Mouse (Mus musculus): ENCODE results near the gene Nmnat1. TPM values are rescaled to one million over a fixed set of nuclear protein-coding genes. Genes with fewer than 3 reads are reported as not detected.

Gene Nmnat1
- total and polyA plus RNA-seq, 3 experiments: 8.6 to 11.4 (median 10.9) TPM

DNA sequence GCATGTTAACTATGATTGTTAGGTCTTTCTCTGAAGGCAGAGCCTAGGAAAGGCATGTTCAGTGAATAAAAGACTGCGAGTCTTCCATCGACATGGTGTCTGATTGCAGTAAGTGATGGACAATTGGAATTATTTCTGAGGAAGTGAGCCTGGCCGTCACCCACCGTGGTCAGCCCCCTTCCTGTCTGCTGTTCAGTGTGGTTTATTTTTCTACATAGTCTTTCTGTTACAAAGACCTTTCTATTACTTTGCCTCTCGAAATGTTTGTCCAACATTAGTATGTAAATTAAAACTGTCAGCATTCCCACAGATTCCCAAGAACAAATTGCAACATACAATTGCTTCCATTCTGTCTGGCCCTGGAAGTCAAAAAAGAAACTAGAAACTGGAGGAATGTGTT lies 14.8 kb upstream of the Nmnat1 start:
- dilution Hi-C loops (cut with MboI; ENCODE audit: extremely low pct_ligation_motif_present, extremely low pct_unique_long_range_greater_than_20kb, low sequenced_read_pairs): no loop called here
- Histone ChIP-seq H3K36me3 (replicated peaks in 1 of 2; ENCODE audit: control insufficient read depth in 1 of 2, insufficient read depth in 1 of 2, low read length in 1 of 2) (peaks cover 53 to 77% of the 10 kb centered on the region in 2 experiments), H3K9ac (ENCODE audit: insufficient read depth, low read depth) (no peak overlapping the region)

DNA sequence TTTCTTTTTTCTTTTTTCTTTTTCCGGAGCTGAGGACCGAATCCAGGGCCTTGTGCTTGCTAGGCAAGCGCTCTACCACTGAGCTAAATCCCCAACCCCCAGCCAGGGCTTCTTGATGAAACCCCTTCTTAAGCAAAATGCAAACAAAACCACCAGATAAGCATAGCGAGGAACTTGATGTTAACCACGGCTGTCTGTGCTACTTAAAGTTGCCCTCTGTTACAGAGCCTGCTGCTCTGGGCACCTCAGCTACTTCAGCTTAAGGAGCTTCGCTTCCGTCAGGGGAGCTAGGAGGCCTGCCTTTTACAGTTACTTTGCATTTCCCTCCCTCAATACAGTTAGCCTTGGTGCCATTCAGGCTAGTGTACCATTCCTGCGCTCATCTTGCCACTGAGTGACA lies 13.9 kb upstream of the Nmnat1 start:
- in situ Hi-C loops (cut with MboI; ENCODE audit: low pct_ligation_motif_present, low pct_unique_long_range_greater_than_20kb, low sequenced_read_pairs): no loop called here
- Histone ChIP-seq H3K4me2 (ENCODE audit: insufficient read depth, low read depth, poor library complexity, severe bottlenecking) (no peak overlapping the region), H3K79me2 (replicated peaks; ENCODE audit: control insufficient read depth, extremely low read depth, insufficient read depth, poor library complexity, severe bottlenecking) (no peaks in the 10 kb centered on the region), H3K9me3 (replicated peaks; ENCODE audit: low read length) (no peaks in the 10 kb centered on the region), H3K9ac (ENCODE audit: insufficient read depth, low read depth) (no peak overlapping the region), H3K4me3 (replicated peaks in 1 of 3; ENCODE audit: low read depth in 2 of 3, low read length in 2 of 3, poor library complexity in 1 of 3) (no peak overlapping the region), H3K36me3 (replicated peaks in 1 of 2; ENCODE audit: control insufficient read depth in 1 of 2, insufficient read depth in 1 of 2, low read length in 1 of 2) (peaks cover 62 to 86% of the 10 kb centered on the region in 2 experiments), H3K27me3 (replicated peaks) (no peaks in the 10 kb centered on the region), H3K4me1 (ENCODE audit: control insufficient read depth in 1 of 2, insufficient read depth in 2 of 2) (no peaks in the 10 kb centered on the region; a peak in 2 of 4 replicates), H3K27ac (ENCODE audit: insufficient read depth, low read depth) (no peak overlapping the region)
- TF ChIP-seq E2F4 (IDR thresholded peaks at IDR 0.05; ENCODE audit: insufficient replicate concordance, low read depth, low read length): no peak
- TF ChIP-seq MEF2A (IDR thresholded peaks at IDR 0.05; ENCODE audit: borderline replicate concordance, low read depth, low read length): no peak
- TF ChIP-seq RAD21 (IDR thresholded peaks at IDR 0.05; ENCODE audit: low read depth, low read length): no peak
- no peak for TF ChIP-seq ZNF384 (IDR thresholded peaks at IDR 0.05; ENCODE audit: low read depth, low read length)
- no peak for TF ChIP-seq IRF4 (IDR thresholded peaks at IDR 0.05; ENCODE audit: low read depth, low read length)
- TF ChIP-seq RCOR1 (conservative IDR thresholded peaks at IDR 0.05; ENCODE audit: low read depth, low read length): no peak
- no peak for TF ChIP-seq CTCF (conservative IDR thresholded peaks at IDR 0.05 in 1 of 2, IDR thresholded peaks at IDR 0.05 in 1 of 2; ENCODE audit: low read depth in 2 of 2, low read length in 2 of 2)
- TF ChIP-seq ELF1 (IDR thresholded peaks at IDR 0.05; ENCODE audit: low read depth, low read length): no peak
- TF ChIP-seq NELFE (IDR thresholded peaks at IDR 0.05; ENCODE audit: low read depth, low read length): no peak
- TF ChIP-seq KAT2A (IDR thresholded peaks at IDR 0.05; ENCODE audit: insufficient replicate concordance, low read length): no peak
- TF ChIP-seq SMC3 (IDR thresholded peaks at IDR 0.05; ENCODE audit: low read depth, low read length): no peak
- TF ChIP-seq POLR2AphosphoS2 (IDR thresholded peaks at IDR 0.05; ENCODE audit: low read depth, low read length): no peak
- no peak for TF ChIP-seq TBP (conservative IDR thresholded peaks at IDR 0.05; ENCODE audit: low read depth, low read length)
- no peak for TF ChIP-seq SIN3A (IDR thresholded peaks at IDR 0.05; ENCODE audit: low read length)
- no peak for TF ChIP-seq ETS1 (conservative IDR thresholded peaks at IDR 0.05; ENCODE audit: low read depth, low read length)
- no peak for TF ChIP-seq PAX5 (IDR thresholded peaks at IDR 0.05; ENCODE audit: low read length)
- DNase-seq (ENCODE audit: extremely low read depth): no peak
- dilution Hi-C loops (cut with MboI; ENCODE audit: extremely low pct_ligation_motif_present, extremely low pct_unique_long_range_greater_than_20kb, low sequenced_read_pairs): no loop called here

More for the DNA sequence above, 14.8 kb upstream of the Nmnat1 start:
- Histone ChIP-seq H3K4me2 (ENCODE audit: insufficient read depth, low read depth, poor library complexity, severe bottlenecking) (no peak overlapping the region), H3K27ac (ENCODE audit: insufficient read depth, low read depth) (no peak overlapping the region), H3K4me1 (ENCODE audit: control insufficient read depth in 1 of 2, insufficient read depth in 2 of 2) (peaks cover 0 to 5% of the 10 kb centered on the region in 2 experiments; a peak in 3 of 4 replicates), H3K79me2 (replicated peaks; ENCODE audit: control insufficient read depth, extremely low read depth, insufficient read depth, poor library complexity, severe bottlenecking) (no peaks in the 10 kb centered on the region), H3K4me3 (replicated peaks in 1 of 3; ENCODE audit: low read depth in 2 of 3, low read length in 2 of 3, poor library complexity in 1 of 3) (no peak overlapping the region), H3K9me3 (replicated peaks; ENCODE audit: low read length) (no peaks in the 10 kb centered on the region), H3K27me3 (replicated peaks) (no peaks in the 10 kb centered on the region)
- in situ Hi-C loops (cut with MboI; ENCODE audit: low pct_ligation_motif_present, low pct_unique_long_range_greater_than_20kb, low sequenced_read_pairs): no loop called here
- DNase-seq (ENCODE audit: extremely low read depth): no peak
- no peak for TF ChIP-seq MAX (IDR thresholded peaks at IDR 0.05; ENCODE audit: low read length)
- TF ChIP-seq EP300 (IDR thresholded peaks at IDR 0.05; ENCODE audit: low read length): no peak
- TF ChIP-seq MAFK (IDR thresholded peaks at IDR 0.05; ENCODE audit: insufficient replicate concordance, low read length): no peak
- TF ChIP-seq ZKSCAN1 (IDR thresholded peaks at IDR 0.05; ENCODE audit: borderline replicate concordance, low read depth, low read length): no peak
- no peak for TF ChIP-seq NELFE (IDR thresholded peaks at IDR 0.05; ENCODE audit: low read depth, low read length)
- TF ChIP-seq RAD21 (IDR thresholded peaks at IDR 0.05; ENCODE audit: low read depth, low read length): no peak
- TF ChIP-seq GABPA (IDR thresholded peaks at IDR 0.05; ENCODE audit: insufficient replicate concordance, low read depth, low read length): no peak
- TF ChIP-seq TCF12 (IDR thresholded peaks at IDR 0.05; ENCODE audit: low read depth, low read length): no peak

Data from CH12.LX (cell line).